Mouse (Mus musculus): ENCODE data around the gene Chid1. TPM values are rescaled to one million over a fixed set of nuclear protein-coding genes. Genes with fewer than 3 reads are reported as not detected.
A peak's percentile ranks its signal among the peaks of the same experiment; 100 is the strongest.

Chid1 gene
- polyA plus RNA-seq, 1 experiment from 2014 or later, result 32.0 TPM

DNA sequence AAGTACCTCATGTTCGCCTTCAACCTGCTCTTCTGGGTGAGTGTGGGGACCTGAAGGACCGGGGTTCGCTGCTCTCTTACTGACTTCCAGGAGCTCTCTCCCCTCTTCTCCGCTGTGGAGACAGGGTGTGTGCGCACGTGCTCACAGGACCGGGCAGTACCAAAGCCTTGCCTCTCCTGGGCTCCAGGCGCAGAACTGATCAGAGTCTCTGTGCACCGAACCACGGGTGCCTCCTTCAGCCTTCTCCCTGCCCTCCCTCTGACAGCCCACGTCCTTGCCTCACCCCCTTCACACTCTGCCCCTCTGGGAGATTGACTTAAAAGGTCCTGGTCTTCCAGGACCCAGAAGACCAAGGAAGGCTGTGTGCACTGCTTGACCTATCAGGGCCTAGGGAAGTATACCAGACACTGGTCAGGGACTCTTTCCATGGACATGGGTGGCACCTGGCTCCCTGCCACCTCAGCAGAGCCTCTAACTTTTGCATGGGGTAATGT is 57.1 kb downstream of the Chid1 start:
- Histone ChIP-seq H3K4me2 (peak overlapping the region; percentile 90), H3K36me3 (peaks cover 25% of the 10 kb centered on the region), H3K9ac (peak overlapping the region; percentile 62), H3K4me3 (peak overlapping the region; percentile 55), H3K4me1 (peaks cover 42% of the 10 kb centered on the region), H3K27me3 (replicated peaks) (peaks cover 31% of the 10 kb centered on the region), H3K27ac (no peak overlapping the region), H3K9me3 (replicated peaks) (no peaks in the 10 kb centered on the region)
- 47% methylated on average over 11 of the region's 11 CpGs for WGBS (ENCODE audit: insufficient replicate concordance)
- ATAC-seq, result 0 out of 2 replicates have a peak, but pooled peaks have one; percentile 3

DNA sequence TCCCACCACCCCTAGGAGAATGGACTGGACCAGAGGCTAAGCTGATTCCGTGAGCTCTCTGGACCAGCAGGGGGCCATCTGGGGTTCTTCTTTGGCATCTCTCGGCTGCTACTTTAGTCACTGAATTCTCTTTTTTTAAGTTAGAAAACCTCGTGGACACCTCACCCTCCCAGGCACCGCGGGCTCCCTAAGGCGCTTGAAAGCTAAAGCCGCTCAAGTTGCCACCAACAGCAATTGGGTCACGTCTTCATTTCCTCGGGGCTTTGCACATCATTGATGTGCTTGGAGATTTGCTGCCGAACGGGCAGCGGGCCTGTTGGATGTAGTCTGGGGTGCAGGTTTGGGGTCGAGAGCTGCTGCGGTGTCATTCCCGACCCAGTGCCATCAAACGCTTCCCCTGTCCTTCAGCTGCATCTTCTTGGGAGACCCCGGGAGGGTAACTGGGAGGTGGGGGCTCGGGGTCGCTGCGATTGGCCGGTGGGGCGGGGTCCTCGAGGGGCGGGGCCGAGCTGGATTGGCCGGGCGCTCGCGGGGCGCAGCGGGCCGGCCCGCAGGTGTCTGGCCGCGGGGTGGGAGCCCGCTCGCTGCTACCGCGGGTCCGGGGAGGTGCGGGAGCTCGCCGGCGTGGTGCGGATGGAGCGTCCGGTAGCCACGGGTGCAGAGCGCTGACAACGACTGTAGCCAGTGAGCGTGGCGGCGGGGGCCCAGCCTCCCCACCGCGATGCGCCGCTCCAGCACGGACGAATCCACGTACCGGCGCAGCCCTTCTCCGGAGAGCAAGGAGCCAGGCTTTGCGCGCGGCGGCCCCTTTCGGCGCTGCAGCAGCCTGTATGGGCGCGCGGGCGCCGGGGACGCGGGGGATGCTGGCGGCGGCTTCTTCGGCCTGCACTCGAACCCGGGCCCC is 57.9 kb downstream of the Chid1 start:
- peak overlapping the region; percentile 62 for H3K9ac ChIP-seq
- peaks cover 50% of the 10 kb centered on the region for H3K4me1 ChIP-seq
- no peaks in the 10 kb centered on the region for H3K9me3 ChIP-seq (replicated peaks)
- peak overlapping the region; percentile 90 for H3K4me2 ChIP-seq
- WGBS (ENCODE audit: insufficient replicate concordance), result 3% methylated on average over 81 of the region's 81 CpGs
- H3K4me3 ChIP-seq, result peak overlapping the region; percentile 55
- peaks cover 22% of the 10 kb centered on the region for H3K36me3 ChIP-seq
- no peak overlapping the region for H3K27ac ChIP-seq
- ATAC-seq, result no peak
- peaks cover 31% of the 10 kb centered on the region for H3K27me3 ChIP-seq (replicated peaks)

DNA sequence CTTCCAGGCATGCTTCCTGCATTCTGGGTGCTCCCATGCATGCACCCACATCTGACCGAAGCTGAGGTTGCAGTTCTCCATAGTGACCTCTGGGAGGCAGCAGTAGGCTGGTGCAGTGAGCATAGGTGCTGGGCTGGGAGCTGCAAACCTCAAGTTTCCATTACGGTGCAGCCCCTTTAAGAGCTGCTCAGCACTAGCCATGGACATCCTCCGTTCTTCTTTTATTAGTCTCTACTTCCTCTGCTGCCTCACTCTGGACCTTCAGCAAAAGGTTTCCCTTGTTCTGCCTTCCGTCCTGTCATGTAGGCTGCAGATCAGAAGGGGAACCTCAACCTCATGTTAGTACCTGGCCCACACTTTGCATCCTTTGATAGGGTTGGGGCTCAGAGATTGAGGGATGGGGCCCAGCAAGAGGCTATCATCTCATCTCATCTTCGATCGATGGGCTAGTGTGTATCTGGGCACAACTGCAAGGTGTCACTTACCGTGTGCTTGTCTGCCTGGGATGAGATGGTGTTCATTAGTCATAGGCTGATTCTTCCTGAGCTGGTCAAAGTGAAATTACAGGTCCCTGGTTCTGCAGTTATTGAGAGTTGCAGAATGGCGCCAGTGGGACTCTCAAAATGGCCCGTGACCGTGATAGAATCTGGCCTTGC is 58.7 kb downstream of the Chid1 start:
- Histone ChIP-seq H3K36me3 (peaks cover 16% of the 10 kb centered on the region; the same call in 1 of the 2 replicates), H3K4me1 (peaks cover 58% of the 10 kb centered on the region), H3K27me3 (replicated peaks) (peaks cover 31% of the 10 kb centered on the region), H3K27ac (no peak overlapping the region), H3K9me3 (replicated peaks) (no peaks in the 10 kb centered on the region), H3K4me3 (no peak overlapping the region), H3K4me2 (peak overlapping the region; percentile 90), H3K9ac (no peak overlapping the region)
- WGBS (ENCODE audit: insufficient replicate concordance), result 11% methylated on average over 10 of the region's 10 CpGs
- ATAC-seq, result peak; percentile 56

DNA sequence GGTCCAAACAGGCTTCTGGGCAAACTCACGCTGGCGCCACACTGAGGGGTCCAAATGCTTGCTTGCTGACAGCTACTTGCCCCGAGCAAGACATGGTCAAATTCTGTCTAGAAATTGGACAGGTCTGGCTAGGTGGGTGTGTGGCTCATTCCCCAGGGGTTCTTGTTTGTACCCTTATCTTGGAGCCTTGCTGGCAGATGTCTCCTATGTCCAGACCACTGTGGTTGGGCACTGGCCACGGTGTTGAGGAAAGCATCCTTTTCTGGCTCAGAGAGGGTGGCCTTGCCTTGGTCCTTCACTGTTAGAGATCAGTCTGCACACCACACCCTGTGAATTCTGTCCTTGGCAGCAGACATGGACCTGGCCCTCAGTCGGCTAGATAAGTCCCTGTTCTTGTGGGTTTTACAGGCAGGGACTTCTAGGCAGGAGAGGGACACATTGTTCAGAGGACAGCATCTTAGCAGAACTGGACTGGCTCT is 61.3 kb downstream of the Chid1 start:
- Histone ChIP-seq H3K4me3 (no peak overlapping the region), H3K9me3 (replicated peaks) (no peaks in the 10 kb centered on the region), H3K9ac (no peak overlapping the region), H3K4me1 (peaks cover 77% of the 10 kb centered on the region), H3K36me3 (peaks cover 4% of the 10 kb centered on the region; the same call in 1 of the 2 replicates), H3K4me2 (peak overlapping the region; percentile 98), H3K27me3 (replicated peaks) (peaks cover 25% of the 10 kb centered on the region), H3K27ac (peak overlapping the region; percentile 89)
- 28% methylated on average over 5 of the region's 5 CpGs for WGBS (ENCODE audit: insufficient replicate concordance)
- ATAC-seq, result no peak

DNA sequence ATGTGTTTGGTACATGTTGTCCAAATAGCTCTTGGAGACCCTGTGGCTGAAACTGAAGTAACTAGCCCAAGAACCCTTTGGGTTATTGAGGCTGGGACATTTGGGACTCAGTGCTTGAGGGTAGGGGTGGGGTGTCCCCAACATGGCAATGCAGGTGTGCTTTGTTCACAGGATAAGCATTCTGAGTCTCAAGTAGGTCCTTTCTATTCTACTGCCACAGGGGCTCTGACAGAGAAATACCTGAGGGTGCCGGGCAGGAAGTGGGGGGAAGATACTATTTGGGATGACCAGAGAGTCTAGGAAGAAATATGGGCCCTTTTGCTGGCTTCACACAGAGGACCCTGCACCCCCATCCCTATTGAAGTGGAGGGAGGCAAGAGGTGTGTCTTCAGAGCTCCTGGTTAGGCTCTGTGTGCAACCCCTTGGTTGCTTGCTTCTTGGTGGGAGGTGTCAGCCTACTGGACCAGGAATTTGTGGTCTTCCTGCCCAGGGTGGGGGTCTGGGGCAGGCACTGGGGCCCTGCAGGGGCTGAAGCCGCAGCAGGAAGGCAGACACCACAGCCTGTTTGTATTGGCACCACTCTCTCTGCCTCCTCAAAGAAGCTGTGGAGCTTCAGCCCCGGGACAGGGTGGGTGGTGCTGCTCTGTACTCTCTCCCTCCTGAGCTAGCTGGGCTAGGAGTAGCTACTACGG is 61.9 kb downstream of the Chid1 start:
- WGBS (ENCODE audit: insufficient replicate concordance), result 21% methylated on average over 4 of the region's 4 CpGs

DNA sequence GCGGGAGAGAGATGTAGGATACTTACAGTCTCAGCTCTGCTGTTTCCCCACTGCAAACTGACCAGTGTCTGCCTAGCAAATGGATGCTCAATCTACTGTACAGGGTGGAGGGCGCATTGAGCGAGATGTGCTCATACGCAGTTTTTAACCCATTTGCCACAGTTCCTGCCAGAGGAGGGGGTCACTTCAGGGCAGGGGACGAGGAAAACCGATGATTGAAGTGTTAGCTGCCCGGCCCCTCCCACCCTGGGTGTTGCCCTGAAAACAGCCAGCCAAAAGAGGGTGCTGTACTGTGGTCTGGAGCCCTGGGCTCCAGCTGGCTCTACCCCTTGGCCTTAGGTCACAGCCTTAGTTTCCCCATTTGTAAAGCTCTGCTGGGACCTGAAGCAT is 62.7 kb downstream of the Chid1 start:
- peak overlapping the region; percentile 89 for H3K27ac ChIP-seq
- no peaks in the 10 kb centered on the region for H3K9me3 ChIP-seq (replicated peaks)
- peak overlapping the region; percentile 77 for H3K4me3 ChIP-seq
- H3K4me1 ChIP-seq, result peaks cover 78% of the 10 kb centered on the region
- peaks cover 14% of the 10 kb centered on the region for H3K36me3 ChIP-seq
- H3K4me2 ChIP-seq, result peak overlapping the region; percentile 98
- peaks cover 12% of the 10 kb centered on the region for H3K27me3 ChIP-seq (replicated peaks)
- 5% methylated on average over 7 of the region's 7 CpGs for WGBS (ENCODE audit: insufficient replicate concordance)
- peak overlapping the region; percentile 84; the same call in 1 of the 2 replicates for H3K9ac ChIP-seq
- 0 out of 2 replicates have a peak, but pooled peaks have one; percentile 6 for ATAC-seq

More for the DNA sequence above, 61.9 kb downstream of the Chid1 start:
- peak overlapping the region; percentile 89 for H3K27ac ChIP-seq
- ATAC-seq, result no peak
- peaks cover 20% of the 10 kb centered on the region for H3K27me3 ChIP-seq (replicated peaks)
- H3K4me3 ChIP-seq, result peak overlapping the region; percentile 77; the same call in 1 of the 2 replicates
- H3K9me3 ChIP-seq (replicated peaks), result no peaks in the 10 kb centered on the region
- H3K4me1 ChIP-seq, result peaks cover 79% of the 10 kb centered on the region
- H3K36me3 ChIP-seq, result peaks cover 6% of the 10 kb centered on the region
- peak overlapping the region; percentile 98 for H3K4me2 ChIP-seq
- H3K9ac ChIP-seq, result no peak overlapping the region; the same call in 1 of the 2 replicates

DNA sequence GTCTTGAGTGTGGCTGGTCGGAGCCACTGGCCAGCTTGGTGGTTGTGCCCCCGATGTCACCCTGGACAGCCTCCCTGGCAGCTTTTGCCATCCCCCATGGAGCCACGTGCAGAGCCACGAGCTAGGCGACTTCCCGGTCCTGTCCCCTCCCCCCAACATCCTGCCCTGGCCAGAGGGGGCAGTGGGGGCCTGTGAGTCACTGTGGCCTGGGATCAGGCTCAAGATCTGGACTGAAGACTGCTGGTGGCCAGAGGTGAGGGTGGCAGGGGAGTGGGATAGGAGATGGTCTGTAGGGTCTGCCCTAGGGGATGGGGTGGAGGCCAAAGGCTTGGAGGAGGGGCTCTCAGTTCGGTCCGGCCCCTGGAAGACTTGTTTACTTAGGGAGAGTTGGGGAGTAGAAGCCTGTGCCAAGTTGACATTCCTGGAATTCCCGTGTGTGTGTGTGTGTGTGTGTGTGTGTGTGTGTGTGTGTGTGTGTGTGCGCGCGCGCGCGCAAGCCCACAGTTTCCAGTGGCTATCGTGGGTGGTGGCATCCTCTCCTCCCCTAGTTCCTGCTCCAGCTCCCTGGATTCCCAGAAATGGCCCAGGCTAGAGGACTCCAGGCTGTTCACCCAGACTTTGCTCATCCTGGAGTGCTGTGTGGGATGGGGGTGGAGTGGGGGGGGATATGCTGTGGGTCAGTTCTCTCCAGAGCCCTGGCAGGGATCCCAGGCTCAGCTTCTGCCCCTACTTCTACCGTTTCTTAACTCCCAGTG is 63.3 kb downstream of the Chid1 start:
- ATAC-seq, result peak; percentile 42

DNA sequence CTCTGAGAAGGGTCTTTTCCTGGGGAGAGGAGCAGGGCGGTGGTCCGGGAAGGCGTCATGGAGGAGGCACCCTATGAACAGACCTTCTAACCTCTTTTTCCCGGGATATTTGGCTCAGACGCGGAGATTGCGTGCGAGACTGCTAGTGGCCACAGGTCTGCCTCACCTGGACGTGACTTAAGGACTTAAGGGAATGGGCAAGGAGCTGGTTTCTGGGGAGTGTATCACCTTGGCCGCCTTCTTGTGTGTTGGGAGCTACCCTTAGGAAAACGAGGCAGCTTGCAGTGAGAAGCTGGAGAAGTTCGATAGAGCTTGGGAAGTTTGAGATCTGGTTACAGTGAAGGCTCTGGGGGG is 63.9 kb downstream of the Chid1 start:
- Histone ChIP-seq H3K36me3 (peaks cover 26% of the 10 kb centered on the region), H3K4me3 (peak overlapping the region; percentile 77), H3K27ac (peak overlapping the region; percentile 89), H3K4me1 (peaks cover 66% of the 10 kb centered on the region), H3K9ac (peak overlapping the region; percentile 84), H3K4me2 (peak overlapping the region; percentile 98), H3K27me3 (replicated peaks) (peaks cover under 1% of the 10 kb centered on the region; the same call in 1 of the 2 replicates), H3K9me3 (replicated peaks) (no peaks in the 10 kb centered on the region)
- ATAC-seq, result no peak
- WGBS (ENCODE audit: insufficient replicate concordance), result under 1% methylated on average over 12 of the region's 12 CpGs

More for the DNA sequence above, 63.3 kb downstream of the Chid1 start:
- 2% methylated on average over 11 of the region's 17 CpGs for WGBS (ENCODE audit: insufficient replicate concordance)
- Histone ChIP-seq H3K27ac (peak overlapping the region; percentile 89), H3K4me3 (peak overlapping the region; percentile 77), H3K4me1 (peaks cover 72% of the 10 kb centered on the region), H3K9me3 (replicated peaks) (no peaks in the 10 kb centered on the region), H3K9ac (peak overlapping the region; percentile 84), H3K36me3 (peaks cover 19% of the 10 kb centered on the region), H3K27me3 (replicated peaks) (peaks cover 6% of the 10 kb centered on the region), H3K4me2 (peak overlapping the region; percentile 98)

DNA sequence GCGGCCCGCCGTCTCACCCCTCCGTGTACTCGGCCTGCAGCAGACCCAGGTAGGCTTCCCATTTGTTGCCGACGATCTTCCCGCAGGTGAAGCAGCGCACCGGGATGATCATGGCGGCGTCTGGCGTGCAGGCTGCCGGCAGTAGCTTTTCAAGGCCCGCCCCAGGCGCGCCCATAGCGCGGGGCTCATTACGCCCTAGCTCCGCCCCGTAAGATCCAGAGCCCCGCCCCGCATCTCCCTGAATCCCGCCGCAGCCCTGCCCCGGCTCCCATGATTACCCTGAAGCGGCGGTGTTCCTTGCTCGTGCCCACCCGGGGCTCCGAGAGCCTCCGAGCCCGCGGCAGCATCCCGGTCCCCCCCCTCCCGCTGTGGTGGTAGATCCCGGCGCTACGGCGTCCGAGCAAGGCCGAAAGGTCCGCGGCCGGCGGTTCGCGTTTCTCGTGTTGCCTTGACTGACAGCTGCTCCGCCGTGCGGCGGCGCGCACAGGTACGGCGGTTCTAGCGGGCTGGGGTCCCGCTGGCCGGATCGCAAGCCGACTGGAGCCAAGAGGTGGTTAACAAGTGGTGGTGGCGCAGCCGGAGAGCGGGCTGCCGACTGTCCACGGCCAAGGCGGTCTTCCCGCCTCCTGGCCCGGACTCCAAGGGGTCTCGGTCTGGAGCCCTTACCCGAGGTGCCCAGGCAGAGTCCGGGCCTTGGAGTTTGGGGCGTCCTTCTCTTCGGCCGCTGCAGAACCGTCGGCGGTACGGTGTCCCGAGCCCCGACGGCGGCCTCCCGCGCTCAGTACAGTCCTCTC is 64.4 kb downstream of the Chid1 start, which contains the start of the genes Polr2l and Tspan4:
Polr2l (minus strand) TSS at position 122 of the 794 bp plus-strand sequence.
Tspan4 (plus strand) TSS at position 230 of the 794 bp plus-strand sequence.
- H3K4me3 ChIP-seq, result peak within 1 kb of the TSS; percentile 77
- peaks cover 31% of the 10 kb centered on the region for H3K36me3 ChIP-seq
- peak within 1 kb of the TSS; percentile 98 for H3K4me2 ChIP-seq
- peaks cover 62% of the 10 kb centered on the region for H3K4me1 ChIP-seq
- H3K27me3 ChIP-seq (replicated peaks), result no peaks in the 10 kb centered on the region
- peak within 1 kb of the TSS; percentile 89 for H3K27ac ChIP-seq
- WGBS (ENCODE audit: insufficient replicate concordance), result under 1% methylated on average over 86 of the region's 87 CpGs
- peak within 1 kb of the TSS; percentile 84 for H3K9ac ChIP-seq
- H3K9me3 ChIP-seq (replicated peaks), result no peaks in the 10 kb centered on the region
- peak; percentile 78 for ATAC-seq

DNA sequence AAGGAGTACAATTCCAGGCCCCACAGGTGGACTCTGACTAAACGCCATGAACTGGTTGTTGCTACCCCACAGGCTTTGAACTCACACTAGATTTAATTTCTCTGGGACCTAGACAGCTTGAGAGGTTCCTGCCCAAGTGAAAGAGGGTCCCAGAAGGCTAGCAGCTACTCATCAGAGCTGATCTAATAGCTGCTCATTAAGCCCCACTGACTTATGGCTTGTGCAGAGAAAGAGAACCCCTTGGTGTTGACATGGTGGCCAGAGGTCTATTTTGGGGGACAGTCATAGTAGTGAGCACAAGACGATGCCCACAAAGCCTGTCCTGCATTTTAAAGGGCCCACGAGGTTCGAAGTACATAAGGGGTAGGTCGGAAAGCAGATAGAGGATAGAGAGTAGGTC is 65.5 kb downstream of the Chid1 start:
- peak overlapping the region; percentile 89 for H3K27ac ChIP-seq
- peaks cover 71% of the 10 kb centered on the region for H3K4me1 ChIP-seq
- no peak for ATAC-seq
- H3K4me2 ChIP-seq, result peak overlapping the region; percentile 98
- H3K27me3 ChIP-seq (replicated peaks), result no peaks in the 10 kb centered on the region
- peak overlapping the region; percentile 77 for H3K4me3 ChIP-seq
- peak overlapping the region; percentile 84 for H3K9ac ChIP-seq
- H3K9me3 ChIP-seq (replicated peaks), result no peaks in the 10 kb centered on the region
- 7% methylated on average over 5 of the region's 5 CpGs for WGBS (ENCODE audit: insufficient replicate concordance)
- peaks cover 38% of the 10 kb centered on the region for H3K36me3 ChIP-seq
